Mouse (Mus musculus): Measurements from ENCODE around the gene C1qtnf5.

- TF ChIP-seq CTCF (IDR thresholded peaks at IDR 0.05) (no peak), EP300 (IDR thresholded peaks at IDR 0.05) (no peak)
Measured at GRCm38 (mm10) chr9:44135731-44136411, 28.8 kb downstream of the C1qtnf5 start.

Data from lung, postnatal 0 days (tissue).